Mouse (Mus musculus): ENCODE measurements around the gene Map3k14. TPM values are rescaled to one million over a fixed set of nuclear protein-coding genes. Genes with fewer than 3 reads are reported as not detected.

The Map3k14 gene
- total and polyA plus RNA-seq, 2 experiments from 2014 or later = 1.3 to 9.4 TPM

GRCm38 (mm10) chr11:103234447-103234846 is 32.8 kb downstream of the Map3k14 start:
- Histone ChIP-seq H3K4me1 (ENCODE audit: control insufficient read depth, insufficient read depth) (no peaks in the 10 kb centered on the region), H3K4me2 (ENCODE audit: low read depth, low read length) (no peak overlapping the region), H3K36me3 (replicated peaks; ENCODE audit: control insufficient read depth, insufficient read depth, low read length) (peaks cover 35% of the 10 kb centered on the region), H3K27ac (ENCODE audit: low read depth) (no peak overlapping the region), H3K4me3 (ENCODE audit: low read depth, low read length) (no peak overlapping the region), H3K9ac (replicated peaks; ENCODE audit: low read depth, low read length) (no peak overlapping the region), H3K9me3 (replicated peaks; ENCODE audit: control insufficient read depth, low read length) (no peaks in the 10 kb centered on the region; the same call in 1 of the 2 replicates), H3K27me3 (ENCODE audit: control insufficient read depth, insufficient read depth, low read length) (no peaks in the 10 kb centered on the region)
- ATAC-seq (ENCODE audit: insufficient read depth, low read depth) = no peak
- no peak for DNase-seq (ENCODE audit: low spot score)
- 70% methylated on average over 1 of the region's 1 CpGs for whole genome bisulfite sequencing
- TF ChIP-seq EP300 (IDR thresholded peaks at IDR 0.05; ENCODE audit: low read depth) (no peak), CTCF (IDR thresholded peaks at IDR 0.05; ENCODE audit: low read depth) (no peak)

GRCm38 (mm10) chr11:103232966-103233365 is 34.3 kb downstream of the Map3k14 start:
- Histone ChIP-seq H3K9ac (replicated peaks; ENCODE audit: low read depth, low read length) (no peak overlapping the region), H3K4me3 (ENCODE audit: low read depth, low read length) (no peak overlapping the region), H3K27me3 (ENCODE audit: control insufficient read depth, insufficient read depth, low read length) (no peaks in the 10 kb centered on the region), H3K4me1 (ENCODE audit: control insufficient read depth, insufficient read depth) (no peaks in the 10 kb centered on the region), H3K9me3 (replicated peaks; ENCODE audit: control insufficient read depth, low read length) (no peaks in the 10 kb centered on the region; the same call in 1 of the 2 replicates), H3K27ac (ENCODE audit: low read depth) (no peak overlapping the region), H3K36me3 (replicated peaks; ENCODE audit: control insufficient read depth, insufficient read depth, low read length) (peaks cover 31% of the 10 kb centered on the region), H3K4me2 (ENCODE audit: low read depth, low read length) (no peak overlapping the region)
- TF ChIP-seq CTCF (IDR thresholded peaks at IDR 0.05; ENCODE audit: low read depth) = peak; percentile 87
- TF ChIP-seq EP300 (IDR thresholded peaks at IDR 0.05; ENCODE audit: low read depth) = no peak
- DNase-seq (ENCODE audit: low spot score) = peak; percentile 65
- WGBS = 30% methylated on average over 7 of the region's 7 CpGs
- ATAC-seq (ENCODE audit: insufficient read depth, low read depth) = no peak

- TF ChIP-seq EP300 (IDR thresholded peaks at IDR 0.05; ENCODE audit: low read depth) (no peak), CTCF (IDR thresholded peaks at IDR 0.05; ENCODE audit: low read depth) (no peak)
- no peak overlapping the region for H3K9ac ChIP-seq (replicated peaks; ENCODE audit: low read depth, low read length)
- H3K9me3 ChIP-seq (replicated peaks; ENCODE audit: control insufficient read depth, low read length) = no peaks in the 10 kb centered on the region; the same call in 1 of the 2 replicates
- H3K36me3 ChIP-seq (replicated peaks; ENCODE audit: control insufficient read depth, insufficient read depth, low read length) = peaks cover 42% of the 10 kb centered on the region
- no peak overlapping the region for H3K4me2 ChIP-seq (ENCODE audit: low read depth, low read length)
- H3K27ac ChIP-seq (ENCODE audit: low read depth) = no peak overlapping the region
- H3K4me1 ChIP-seq (ENCODE audit: control insufficient read depth, insufficient read depth) = no peaks in the 10 kb centered on the region
- DNase-seq (ENCODE audit: low spot score) = no peak
- ATAC-seq (ENCODE audit: insufficient read depth, low read depth) = no peak
- 93% methylated on average over 7 of the region's 7 CpGs for WGBS
- no peak overlapping the region for H3K4me3 ChIP-seq (ENCODE audit: low read depth, low read length)
- no peaks in the 10 kb centered on the region for H3K27me3 ChIP-seq (ENCODE audit: control insufficient read depth, insufficient read depth, low read length)
These were observed 35.9 kb downstream of the Map3k14 start for GRCm38 (mm10) chr11:103231367-103231766.

- Histone ChIP-seq H3K36me3 (replicated peaks; ENCODE audit: control insufficient read depth, insufficient read depth, low read length) (peaks cover 48% of the 10 kb centered on the region), H3K27me3 (ENCODE audit: control insufficient read depth, insufficient read depth, low read length) (no peaks in the 10 kb centered on the region), H3K4me3 (ENCODE audit: low read depth, low read length) (no peak overlapping the region), H3K9ac (replicated peaks; ENCODE audit: low read depth, low read length) (no peak overlapping the region), H3K4me1 (ENCODE audit: control insufficient read depth, insufficient read depth) (no peaks in the 10 kb centered on the region), H3K9me3 (replicated peaks; ENCODE audit: control insufficient read depth, low read length) (no peaks in the 10 kb centered on the region; the same call in 1 of the 2 replicates), H3K27ac (ENCODE audit: low read depth) (no peak overlapping the region), H3K4me2 (ENCODE audit: low read depth, low read length) (no peak overlapping the region)
- ATAC-seq (ENCODE audit: insufficient read depth, low read depth) (peak; percentile 14; the same call in 1 of the 2 replicates), DNase-seq (ENCODE audit: low spot score) (no peak)
- WGBS = 85% methylated on average over 19 of the region's 19 CpGs
- no peak for TF ChIP-seq EP300 (IDR thresholded peaks at IDR 0.05; ENCODE audit: low read depth)
- no peak for TF ChIP-seq CTCF (IDR thresholded peaks at IDR 0.05; ENCODE audit: low read depth)
These were observed 36.6 kb downstream of the Map3k14 start for GRCm38 (mm10) chr11:103230626-103231025.

- Histone ChIP-seq H3K9ac (replicated peaks; ENCODE audit: low read depth, low read length) (no peak overlapping the region), H3K4me3 (ENCODE audit: low read depth, low read length) (no peak overlapping the region), H3K27ac (ENCODE audit: low read depth) (no peak overlapping the region), H3K27me3 (ENCODE audit: control insufficient read depth, insufficient read depth, low read length) (no peaks in the 10 kb centered on the region), H3K36me3 (replicated peaks; ENCODE audit: control insufficient read depth, insufficient read depth, low read length) (peaks cover 58% of the 10 kb centered on the region), H3K9me3 (replicated peaks; ENCODE audit: control insufficient read depth, low read length) (no peaks in the 10 kb centered on the region; the same call in 1 of the 2 replicates), H3K4me2 (ENCODE audit: low read depth, low read length) (no peak overlapping the region), H3K4me1 (ENCODE audit: control insufficient read depth, insufficient read depth) (no peaks in the 10 kb centered on the region)
- WGBS = 98% methylated on average over 2 of the region's 2 CpGs
- TF ChIP-seq CTCF (IDR thresholded peaks at IDR 0.05; ENCODE audit: low read depth) (peak; percentile 24), EP300 (IDR thresholded peaks at IDR 0.05; ENCODE audit: low read depth) (no peak)
- no peak for DNase-seq (ENCODE audit: low spot score)
- ATAC-seq (ENCODE audit: insufficient read depth, low read depth) = no peak
These were observed 37.7 kb downstream of the Map3k14 start for GRCm38 (mm10) chr11:103229608-103230007.

- ATAC-seq (ENCODE audit: insufficient read depth, low read depth) = peak; percentile 26; the same call in 1 of the 2 replicates
- Histone ChIP-seq H3K27me3 (ENCODE audit: control insufficient read depth, insufficient read depth, low read length) (no peaks in the 10 kb centered on the region), H3K9me3 (replicated peaks; ENCODE audit: control insufficient read depth, low read length) (no peaks in the 10 kb centered on the region), H3K27ac (ENCODE audit: low read depth) (peak overlapping the region; percentile 56), H3K9ac (replicated peaks; ENCODE audit: low read depth, low read length) (no peak overlapping the region), H3K4me2 (ENCODE audit: low read depth, low read length) (no peak overlapping the region; the same call in 1 of the 2 replicates), H3K4me3 (ENCODE audit: low read depth, low read length) (no peak overlapping the region), H3K36me3 (replicated peaks; ENCODE audit: control insufficient read depth, insufficient read depth, low read length) (peaks cover 66% of the 10 kb centered on the region), H3K4me1 (ENCODE audit: control insufficient read depth, insufficient read depth) (no peaks in the 10 kb centered on the region)
- WGBS = 69% methylated on average over 18 of the region's 18 CpGs
- DNase-seq (ENCODE audit: low spot score) = no peak
- TF ChIP-seq EP300 (IDR thresholded peaks at IDR 0.05; ENCODE audit: low read depth) (no peak), CTCF (IDR thresholded peaks at IDR 0.05; ENCODE audit: low read depth) (no peak)
These were observed 43.3 kb downstream of the Map3k14 start for GRCm38 (mm10) chr11:103223951-103224456.
